Mouse (Mus musculus) adrenal gland, adult 2 months (tissue): ENCODE data around the gene Tns3. TPM values are rescaled to one million over a fixed set of nuclear protein-coding genes. Genes with fewer than 3 reads are reported as not detected.

Source experiments
- DNase-seq: peaks from one replicate; pipeline ENCODE4 v3.0.0; 2021
- polyA plus RNA-seq: library from polyadenylated mRNA; depleted of rRNA; stranded (reverse); fragments of >200 nt; gene quantifications from 2 replicates; pipeline ENCODE4 v1.2.3, GENCODE M21; 2012
- total RNA-seq, 2 experiments: library from RNA; stranded (reverse); gene quantifications; 2 replicates each; pipeline ENCODE4 v1.2.3; 2021

The Tns3 gene
- total and polyA plus RNA-seq, 3 experiments = 39.2 to 67.7 (median 57.2) TPM

GRCm38 (mm10) chr11:8473616-8474015, 190.7 kb downstream of the Tns3 start:
- DNase-seq = no peak

DNA sequence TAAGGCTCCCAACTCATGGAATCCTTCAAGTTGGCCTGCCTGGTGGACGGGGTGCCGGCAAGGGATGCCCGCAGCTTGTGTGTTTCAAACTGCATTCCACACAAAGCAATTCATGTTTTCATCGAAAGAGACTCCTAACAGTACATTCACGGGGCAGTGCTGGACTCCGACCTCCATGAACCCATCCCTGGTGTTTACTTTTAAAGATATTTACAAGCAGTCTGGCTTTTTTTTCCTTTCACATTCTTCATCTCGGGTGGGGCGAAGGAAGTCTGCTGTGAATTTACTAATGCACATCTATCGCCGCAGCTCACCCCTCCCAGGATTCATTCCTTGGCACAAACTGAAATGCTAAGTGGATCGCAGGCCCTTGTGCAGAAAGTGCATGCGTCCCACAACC, 191.9 kb downstream of the Tns3 start:
- no peak for DNase-seq

DNA sequence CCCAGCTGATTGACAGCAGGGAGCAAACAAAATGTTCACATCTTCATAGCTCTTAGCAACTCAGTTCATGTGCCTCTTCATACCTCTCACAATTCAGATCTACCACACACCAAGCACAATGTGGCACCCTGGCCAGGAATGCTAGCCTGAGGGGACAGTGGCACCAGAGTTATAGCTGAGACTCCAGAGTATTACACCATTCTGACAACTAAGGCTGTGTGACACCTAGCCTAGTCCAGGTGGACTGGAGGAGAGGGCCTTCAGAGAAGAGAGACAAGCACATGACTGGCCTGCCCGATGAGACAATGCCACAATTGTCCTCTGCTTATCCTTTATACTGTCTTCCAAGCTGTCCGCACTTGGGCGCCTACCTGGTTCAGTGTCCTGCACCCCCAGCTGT, 192.8 kb downstream of the Tns3 start:
- no peak for DNase-seq

DNA sequence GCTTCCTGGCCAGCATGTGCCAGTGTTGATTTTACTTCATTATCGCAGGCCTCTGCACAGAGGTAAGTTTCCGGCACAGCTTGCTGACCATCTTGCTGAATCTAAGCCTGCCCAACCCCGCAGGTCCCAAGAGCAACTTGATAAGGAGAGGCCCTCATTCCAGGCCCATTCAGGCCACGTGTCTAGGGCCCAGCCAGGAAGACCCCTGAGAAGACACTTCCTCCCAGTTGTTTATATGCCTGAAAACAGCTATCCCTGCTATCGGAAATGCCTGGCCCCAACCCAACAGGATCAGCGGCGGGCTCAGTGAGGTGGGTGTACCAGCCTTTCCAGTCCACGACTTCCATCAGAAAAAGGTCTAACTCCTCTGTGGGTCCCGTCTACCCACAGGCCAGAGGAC, 194.8 kb downstream of the Tns3 start:
- peak; percentile 28 for DNase-seq

- peak; percentile 69 for DNase-seq
These were observed 195.9 kb downstream of the Tns3 start for GRCm38 (mm10) chr11:8468161-8469091.

- DNase-seq = no peak
These were observed 196.8 kb downstream of the Tns3 start for GRCm38 (mm10) chr11:8467403-8468160.

GRCm38 (mm10) chr11:8463866-8464265, 200.5 kb downstream of the Tns3 start:
- DNase-seq = no peak

GRCm38 (mm10) chr11:8462827-8463405, 201.4 kb downstream of the Tns3 start:
- DNase-seq = no peak

DNA sequence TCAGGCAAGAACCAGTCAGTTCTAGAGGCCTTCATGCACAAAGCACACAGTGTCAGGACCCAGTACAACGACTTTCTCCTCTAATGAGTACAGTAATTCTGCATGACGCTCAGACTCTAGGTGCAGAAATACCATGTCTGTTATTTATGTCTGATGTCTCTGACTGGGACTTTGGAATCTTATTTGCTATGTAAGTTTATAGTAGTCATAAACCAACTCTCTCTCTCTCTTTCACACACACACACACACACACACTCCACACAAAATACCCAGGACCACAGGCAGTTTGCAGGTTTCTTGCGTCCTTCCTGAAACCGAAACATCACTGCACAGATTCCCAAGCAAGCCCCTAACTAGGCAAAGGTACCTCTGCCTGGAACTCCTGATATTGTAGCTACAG, 203.5 kb downstream of the Tns3 start:
- DNase-seq = no peak

- no peak for DNase-seq
These were observed 206.4 kb downstream of the Tns3 start for GRCm38 (mm10) chr11:8457951-8458350.

- no peak for DNase-seq
These were observed 207.6 kb downstream of the Tns3 start for GRCm38 (mm10) chr11:8456586-8457285.

DNA sequence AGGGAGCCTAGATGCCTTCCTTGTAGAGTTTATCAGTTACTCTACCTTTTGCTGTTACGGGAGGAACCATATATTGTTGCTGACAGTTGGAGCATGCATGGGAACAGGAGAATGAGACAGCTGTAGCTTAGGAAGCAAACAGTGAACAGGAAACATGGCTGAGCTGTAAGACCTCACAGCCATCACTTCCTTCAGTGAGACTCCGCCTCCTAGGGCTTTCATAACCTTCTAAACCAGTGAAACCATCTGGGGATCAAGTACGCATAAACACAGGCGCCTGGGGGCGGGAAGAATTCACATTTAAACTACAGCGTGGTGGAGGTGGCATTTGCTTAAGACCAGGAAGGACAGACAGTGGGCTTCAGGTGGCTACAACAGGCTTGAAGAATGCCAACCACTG, 208.7 kb downstream of the Tns3 start:
- DNase-seq = no peak

GRCm38 (mm10) chr11:8453252-8453651, 211.1 kb downstream of the Tns3 start:
- no peak for DNase-seq

GRCm38 (mm10) chr11:8451597-8452201, 212.6 kb downstream of the Tns3 start:
- no peak for DNase-seq

- peak; percentile 18 for DNase-seq
These were observed 213.8 kb downstream of the Tns3 start for GRCm38 (mm10) chr11:8450540-8450939.

- DNase-seq = peak; percentile 83
These were observed 218.4 kb downstream of the Tns3 start for GRCm38 (mm10) chr11:8445915-8446356.

GRCm38 (mm10) chr11:8444759-8445422, 219.4 kb downstream of the Tns3 start:
- no peak for DNase-seq

DNA sequence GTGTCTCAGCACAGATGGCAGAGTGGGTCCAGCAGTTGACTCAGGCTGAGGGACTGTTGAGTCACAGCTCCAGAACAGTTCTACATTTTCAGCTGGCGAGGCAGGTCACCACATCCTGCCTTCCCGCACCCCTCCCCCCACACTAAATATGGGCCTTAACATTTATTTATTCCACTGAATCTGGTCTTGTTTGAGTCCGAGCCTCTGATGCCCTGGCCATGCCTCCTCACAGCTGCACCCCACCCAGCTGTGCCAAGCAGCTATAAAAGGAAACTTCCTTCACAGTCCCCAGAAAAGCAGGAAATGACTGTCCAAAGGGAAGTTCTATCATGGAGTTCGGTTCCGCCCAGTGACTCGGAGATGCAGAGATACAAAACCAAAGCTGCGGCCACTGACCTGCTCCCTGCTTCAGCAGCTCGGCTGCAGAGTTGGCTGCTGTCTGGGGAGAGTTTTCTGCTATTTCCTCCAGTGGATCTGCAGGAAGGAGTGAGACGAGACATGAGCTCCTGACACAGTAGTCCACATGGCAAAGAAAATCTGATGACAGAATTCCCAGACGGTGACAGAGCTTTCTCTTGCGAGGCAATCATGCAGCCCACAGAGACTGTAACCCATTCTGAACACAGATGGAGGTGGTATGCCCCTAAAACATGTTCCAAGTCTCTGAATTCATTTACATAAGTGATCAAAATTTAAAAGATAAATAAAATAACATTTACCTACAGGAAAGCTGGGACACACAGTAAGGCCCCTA, 220.6 kb downstream of the Tns3 start:
- peak; percentile 45 for DNase-seq

GRCm38 (mm10) chr11:8440706-8441105, 223.6 kb downstream of the Tns3 start:
- DNase-seq = no peak

- no peak for DNase-seq
These were observed 224.1 kb downstream of the Tns3 start for GRCm38 (mm10) chr11:8440221-8440620.
